Mouse (Mus musculus) urinary bladder, postnatal 4 days (tissue): ENCODE data around the gene Gm21976.

Source experiments
- DNase-seq, 2 experiments: peaks; one replicate each; pipeline ENCODE4 v3.0.0; 2021 to 2022; ENCODE audit warnings: low spot score in 2 of 2

Gene Gm21976

GRCm38 (mm10) chr13:98353709-98354089 lies 74.0 kb downstream of the Gm21976 start:
- no peak for DNase-seq

DNA sequence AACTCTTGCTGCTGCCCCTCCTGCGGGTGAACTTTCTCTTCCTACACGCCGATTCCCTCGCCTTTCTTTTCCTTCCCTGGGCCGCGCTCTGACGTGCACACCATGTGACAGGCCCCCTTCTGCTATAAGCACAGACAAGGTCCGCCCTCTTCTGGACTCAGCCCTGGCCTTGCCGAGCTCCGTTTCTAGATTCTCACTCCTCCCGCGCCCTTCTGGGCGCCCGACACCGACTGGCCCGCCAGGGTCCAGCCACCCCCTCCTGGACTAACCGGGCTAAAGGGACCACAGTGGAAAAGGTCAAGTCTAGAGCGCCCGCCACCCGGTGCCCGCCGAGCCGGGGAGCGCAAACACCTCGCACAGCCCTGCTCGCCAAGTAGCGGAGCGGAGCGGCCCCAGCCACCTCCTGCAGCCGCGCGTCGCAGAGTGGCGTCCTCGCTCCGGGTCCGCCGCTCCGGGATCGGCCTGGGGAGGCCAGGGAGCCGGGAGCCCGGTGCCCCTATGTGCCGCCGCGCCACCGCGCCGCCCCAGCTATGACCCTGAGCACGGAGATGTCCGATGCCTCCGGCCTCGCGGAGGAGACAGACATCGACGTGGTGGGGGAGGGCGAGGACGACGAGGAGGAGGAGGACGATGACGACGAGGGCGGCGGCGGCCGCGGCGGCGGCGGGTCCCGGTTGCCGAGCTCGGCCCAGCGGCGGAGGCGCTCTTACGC lies 74.6 kb downstream of the Gm21976 start, which contains the start of gene Foxd1:
Gene Foxd1, plus strand, starts transcription at position 153 of the 712 bp plus-strand sequence.
- DNase-seq = no peak

- no peak for DNase-seq
Measured at GRCm38 (mm10) chr13:98354871-98355558, 75.3 kb downstream of the Gm21976 start.

DNA sequence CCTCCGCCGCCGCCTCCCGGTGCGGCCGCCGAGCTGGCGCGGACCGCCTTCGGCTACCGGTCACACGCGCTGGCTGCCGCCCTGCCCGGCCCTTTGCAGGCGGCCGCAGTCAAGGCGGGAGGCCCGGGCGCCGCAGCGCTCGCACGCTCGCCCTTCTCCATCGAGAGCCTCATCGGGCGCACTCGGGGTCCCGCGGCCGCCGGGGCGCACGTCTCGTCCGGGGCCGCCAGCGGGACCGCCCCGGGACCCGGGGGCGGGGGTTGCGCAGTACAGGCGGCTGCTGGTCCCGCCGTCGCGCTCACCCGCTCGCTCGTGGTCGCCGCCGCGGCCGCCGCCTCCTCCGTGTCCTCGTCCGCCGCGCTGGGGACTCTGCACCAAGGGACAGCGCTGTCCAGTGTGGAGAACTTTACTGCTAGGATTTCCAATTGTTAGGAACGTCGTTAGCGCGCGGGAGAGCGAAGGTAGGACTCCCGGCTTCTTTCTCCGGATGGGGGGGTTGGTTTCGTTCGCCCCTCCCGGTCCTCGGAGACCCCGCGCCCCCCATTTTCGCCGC lies 75.9 kb downstream of the Gm21976 start:
- DNase-seq = no peak

GRCm38 (mm10) chr13:98356176-98356972 lies 76.7 kb downstream of the Gm21976 start:
- no peak for DNase-seq
